Mouse (Mus musculus): ENCODE data around the gene Cand2.
"Not testable (repeated sequence)": the region's sequence is repeated elsewhere in the genome, so short reads cannot be mapped to it uniquely, and the experiment has no call there.

DNA sequence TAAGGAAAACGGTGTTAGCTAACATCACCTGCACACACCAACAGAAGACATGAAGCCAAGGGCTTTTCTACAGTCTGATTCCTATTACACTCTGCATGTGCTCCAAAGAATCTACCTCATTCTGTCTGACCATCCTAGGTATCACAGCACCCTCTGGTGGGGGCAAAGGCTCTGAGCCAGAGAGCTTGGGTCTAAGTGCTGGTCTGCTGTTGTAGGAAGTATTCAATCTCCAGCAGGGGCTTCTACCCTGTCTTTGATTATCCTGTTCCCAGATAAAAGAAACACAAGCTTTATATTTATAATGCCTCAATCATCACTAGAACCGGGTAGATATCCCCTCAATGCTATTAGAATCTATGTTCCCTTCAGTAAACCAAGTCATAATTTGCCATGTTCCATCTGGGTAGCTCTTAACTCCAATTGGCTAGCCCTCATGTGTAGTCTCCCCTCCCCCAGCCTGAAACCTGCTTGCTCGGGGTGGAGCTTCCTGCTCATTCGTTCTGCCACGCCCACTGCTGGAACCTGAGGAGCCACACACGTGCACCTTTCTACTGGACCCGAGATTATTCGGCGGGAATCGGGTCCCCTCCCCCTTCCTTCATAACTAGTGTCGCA lies 49.6 kb downstream of the Cand2 start:
- TF ChIP-seq POLR2A (IDR thresholded peaks at IDR 0.05; ENCODE audit: borderline replicate concordance, extremely low read depth, low read depth, low read length), result not testable (repeated sequence)
- peak; percentile 62 for TF ChIP-seq CTCF (IDR thresholded peaks at IDR 0.05; ENCODE audit: insufficient read depth, low read length)

Data from lung, adult 2 months (tissue).